Mouse (Mus musculus) bone marrow, adult 2 months (tissue): ENCODE data around the gene Col4a2. TPM values are rescaled to one million over a fixed set of nuclear protein-coding genes. Genes with fewer than 3 reads are reported as not detected.

Experiments
- H3K27ac ChIP-seq: fragments of 200-500 bp; 2 replicates; pipeline ENCODE4 v1.5.1; 2012; ENCODE audit warnings: low read depth, mild to moderate bottlenecking, control low read depth, inconsistent platforms, low read length; ENCODE audit not compliant: control insufficient read depth, poor library complexity, insufficient read depth
- H3K4me1 ChIP-seq: fragments of 200-500 bp; 2 replicates; pipeline ENCODE4 v1.6.1; 2011; ENCODE audit warnings: low read length; ENCODE audit not compliant: control insufficient read depth, insufficient read depth
- H3K4me3 ChIP-seq: fragments of 200-500 bp; replicated peaks from 2 replicates; pipeline ENCODE3; 2011; ENCODE audit warnings: mild to moderate bottlenecking, low read depth, low read length, control low read depth; ENCODE audit not compliant: control insufficient read depth
- CTCF ChIP-seq: fragments of 200-500 bp; IDR thresholded peaks from 2 replicates; pipeline ENCODE4 v1.5.1; 2011; ENCODE audit warnings: low read length, control low read depth; ENCODE audit not compliant: control insufficient read depth, insufficient read depth
- POLR2A ChIP-seq: fragments of 200-500 bp; IDR thresholded peaks from 2 replicates; pipeline ENCODE4 v1.6.1; 2011; ENCODE audit warnings: low read depth, mild to moderate bottlenecking, control low read depth, low read length, borderline replicate concordance; ENCODE audit not compliant: control insufficient read depth
- WGBS: fragments of 180-500 bp; shearing (Covaris S2); methylation state at CpG from one replicate; pipeline ENCODE4 v1.1.7; 2018; 5-methylcytosine and 5-hydroxymethylcytosine counted together
- polyA plus RNA-seq: library from polyadenylated mRNA; stranded (reverse); fragments of >200 nt; gene quantifications from 2 replicates; pipeline ENCODE4 v1.2.4, GENCODE M21; 2011; ENCODE audit warnings: low replicate concordance; ENCODE audit not compliant: missing spikeins, insufficient read depth, insufficient read length

Col4a2 gene
- polyA plus RNA-seq, 1 experiment: 3.9 TPM

- WGBS: 76% methylated on average over 11 of the region's 11 CpGs
- TF ChIP-seq CTCF (no peak), POLR2A (no peak)
- no peak overlapping the region for H3K4me3 ChIP-seq
- H3K4me1 ChIP-seq: no peaks in the 10 kb centered on the region
- no peak overlapping the region for H3K27ac ChIP-seq
Observed at GRCm38 (mm10) chr8:11348622-11349021, 36.0 kb downstream of the Col4a2 start.

GRCm38 (mm10) chr8:11351355-11351754 is 38.8 kb downstream of the Col4a2 start:
- WGBS: 80% methylated on average over 6 of the region's 6 CpGs
- Histone ChIP-seq H3K4me1 (no peaks in the 10 kb centered on the region), H3K27ac (no peak overlapping the region), H3K4me3 (no peak overlapping the region)
- no peak for TF ChIP-seq POLR2A
- TF ChIP-seq CTCF: no peak

- H3K27ac ChIP-seq: no peak overlapping the region
- TF ChIP-seq CTCF (no peak), POLR2A (no peak)
- H3K4me1 ChIP-seq: no peaks in the 10 kb centered on the region
- 23% methylated on average over 11 of the region's 11 CpGs for WGBS
- H3K4me3 ChIP-seq: no peak overlapping the region
Observed at GRCm38 (mm10) chr8:11352514-11352913, 39.9 kb downstream of the Col4a2 start.

- Histone ChIP-seq H3K4me3 (no peak overlapping the region), H3K27ac (no peak overlapping the region), H3K4me1 (no peaks in the 10 kb centered on the region)
- WGBS: 81% methylated on average over 8 of the region's 8 CpGs
- TF ChIP-seq POLR2A (no peak), CTCF (peak; percentile 28; the same call in 1 of the 2 replicates)
Observed at GRCm38 (mm10) chr8:11354800-11355451, 42.3 kb downstream of the Col4a2 start.

GRCm38 (mm10) chr8:11355900-11356299 is 43.3 kb downstream of the Col4a2 start:
- 84% methylated on average over 3 of the region's 3 CpGs for WGBS
- no peak for TF ChIP-seq POLR2A
- no peak for TF ChIP-seq CTCF
- Histone ChIP-seq H3K4me1 (no peaks in the 10 kb centered on the region), H3K27ac (no peak overlapping the region), H3K4me3 (no peak overlapping the region)

- Histone ChIP-seq H3K4me1 (no peaks in the 10 kb centered on the region; the same call in 1 of the 2 replicates), H3K27ac (no peak overlapping the region), H3K4me3 (no peak overlapping the region)
- TF ChIP-seq POLR2A (no peak), CTCF (no peak)
- WGBS: 47% methylated on average over 8 of the region's 8 CpGs
Observed at GRCm38 (mm10) chr8:11356776-11357175, 44.2 kb downstream of the Col4a2 start.

GRCm38 (mm10) chr8:11357921-11358436 is 45.4 kb downstream of the Col4a2 start:
- no peak overlapping the region for H3K27ac ChIP-seq
- H3K4me1 ChIP-seq: no peaks in the 10 kb centered on the region; the same call in 1 of the 2 replicates
- TF ChIP-seq CTCF: no peak
- TF ChIP-seq POLR2A: no peak
- WGBS: 50% methylated on average over 7 of the region's 7 CpGs
- no peak overlapping the region for H3K4me3 ChIP-seq

GRCm38 (mm10) chr8:11359846-11360245 is 47.2 kb downstream of the Col4a2 start:
- WGBS: 81% methylated on average over 5 of the region's 5 CpGs
- TF ChIP-seq CTCF (no peak), POLR2A (no peak)
- Histone ChIP-seq H3K4me1 (no peaks in the 10 kb centered on the region; the same call in 1 of the 2 replicates), H3K27ac (no peak overlapping the region), H3K4me3 (no peak overlapping the region)
